Mouse (Mus musculus) CH12.LX (cell line): ENCODE data around the gene Hacl1. TPM values are rescaled to one million over a fixed set of nuclear protein-coding genes. Genes with fewer than 3 reads are reported as not detected.

Experiments
- DNase-seq: peaks from one replicate; pipeline ENCODE4 v3.0.0-alpha.2; 2013; ENCODE audit errors: extremely low read depth
- H3K27ac ChIP-seq: 2 replicates; pipeline ENCODE4 v1.5.1; 2012; ENCODE audit warnings: low read depth, mild to moderate bottlenecking, control low read depth, moderate library complexity; ENCODE audit not compliant: insufficient read depth
- H3K27me3 ChIP-seq: replicated peaks from 2 replicates; pipeline ENCODE3; 2012; ENCODE audit warnings: inconsistent platforms
- H3K36me3 ChIP-seq, 2 experiments: replicated peaks in 1 of 2; 2 replicates each; pipeline versions ENCODE3 to v1.6.1; 2012; ENCODE audit warnings: inconsistent platforms in 1 of 2, low read length in 1 of 2, mild to moderate bottlenecking in 1 of 2, mixed read lengths in 1 of 2, moderate library complexity in 1 of 2; ENCODE audit not compliant: control insufficient read depth in 1 of 2, insufficient read depth in 1 of 2
- H3K4me1 ChIP-seq, 2 experiments: 2 replicates each; pipeline ENCODE4 v1.6.1; 2012; ENCODE audit warnings: inconsistent platforms in 1 of 2, moderate library complexity in 1 of 2; ENCODE audit not compliant: insufficient read depth in 2 of 2, control insufficient read depth in 1 of 2
- H3K4me2 ChIP-seq: 2 replicates; pipeline ENCODE4 v1.6.1; 2012; ENCODE audit warnings: low read depth, mild to moderate bottlenecking, control low read depth; ENCODE audit not compliant: poor library complexity, insufficient read depth, severe bottlenecking
- H3K4me3 ChIP-seq, 3 experiments: fragments of 150-350 bp in 1 of 3; sonication (generic) in 1 of 3; replicated peaks in 1 of 3; 2 replicates each; pipeline versions ENCODE3 to v1.5.1; 2011 to 2012; ENCODE audit warnings: low read depth in 2 of 3, low read length in 2 of 3, mild to moderate bottlenecking in 2 of 3, moderate library complexity in 2 of 3, control low read depth in 1 of 3, improper control_type of control experiment in 1 of 3, inconsistent platforms in 1 of 3, mixed read lengths in 1 of 3; ENCODE audit not compliant: poor library complexity in 1 of 3
- H3K79me2 ChIP-seq: replicated peaks from 2 replicates; pipeline ENCODE4 v1.6.1; 2012; ENCODE audit warnings: mild to moderate bottlenecking, moderate library complexity; ENCODE audit not compliant: control insufficient read depth, poor library complexity, insufficient read depth, severe bottlenecking; ENCODE audit errors: extremely low read depth
- H3K9ac ChIP-seq: 2 replicates; pipeline ENCODE4 v1.6.1; 2012; ENCODE audit warnings: low read depth, mild to moderate bottlenecking, control low read depth, moderate library complexity; ENCODE audit not compliant: insufficient read depth
- H3K9me3 ChIP-seq: replicated peaks from 2 replicates; pipeline ENCODE3; 2012; ENCODE audit warnings: low read length, inconsistent platforms, mixed read lengths
- BHLHE40 ChIP-seq: IDR thresholded peaks from 2 replicates; pipeline ENCODE4 v1.6.1; 2011; ENCODE audit warnings: mild to moderate bottlenecking, low read depth, low read length, improper control_type of control experiment
- CHD1 ChIP-seq: IDR thresholded peaks from 2 replicates; pipeline ENCODE4 v1.6.1; 2012; ENCODE audit warnings: low read depth, low read length, improper control_type of control experiment, inconsistent platforms
- CHD2 ChIP-seq: IDR thresholded peaks from 2 replicates; pipeline ENCODE4 v1.6.1; 2011; ENCODE audit warnings: low read length, improper control_type of control experiment
- EP300 ChIP-seq: IDR thresholded peaks from 2 replicates; pipeline ENCODE4 v1.6.1; 2011; ENCODE audit warnings: low read length, improper control_type of control experiment
- IRF4 ChIP-seq: IDR thresholded peaks from 2 replicates; pipeline ENCODE4 v1.6.1; 2014; ENCODE audit warnings: low read depth, mild to moderate bottlenecking, inconsistent platforms, low read length, improper control_type of control experiment
- JUN ChIP-seq: IDR thresholded peaks from 2 replicates; pipeline ENCODE4 v1.6.1; 2011; ENCODE audit warnings: low read depth, mild to moderate bottlenecking, low read length, improper control_type of control experiment, moderate library complexity; ENCODE audit not compliant: insufficient read depth
- JUND ChIP-seq: conservative IDR thresholded peaks from 2 replicates; pipeline ENCODE4 v1.6.1; 2011; ENCODE audit warnings: low read depth, low read length, improper control_type of control experiment
- KAT2A ChIP-seq: IDR thresholded peaks from 2 replicates; pipeline ENCODE4 v1.6.1; 2012; ENCODE audit warnings: low read length, improper control_type of control experiment, inconsistent platforms; ENCODE audit not compliant: insufficient replicate concordance
- MAX ChIP-seq: IDR thresholded peaks from 2 replicates; pipeline ENCODE4 v1.6.1; 2011; ENCODE audit warnings: low read length, improper control_type of control experiment
- MEF2A ChIP-seq: IDR thresholded peaks from 2 replicates; pipeline ENCODE4 v1.6.1; 2014; ENCODE audit warnings: low read depth, mild to moderate bottlenecking, inconsistent platforms, low read length, improper control_type of control experiment, borderline replicate concordance
- MXI1 ChIP-seq: IDR thresholded peaks from 2 replicates; pipeline ENCODE4 v1.6.1; 2011; ENCODE audit warnings: mild to moderate bottlenecking, low read depth, low read length, improper control_type of control experiment
- NRF1 ChIP-seq: IDR thresholded peaks from 2 replicates; pipeline ENCODE4 v1.6.1; 2014; ENCODE audit warnings: low read depth, mild to moderate bottlenecking, inconsistent platforms, low read length, improper control_type of control experiment, moderate library complexity
- POLR2AphosphoS2 ChIP-seq: IDR thresholded peaks from 2 replicates; pipeline ENCODE4 v1.6.1; 2011; ENCODE audit warnings: low read depth, low read length, improper control_type of control experiment
- SIN3A ChIP-seq: IDR thresholded peaks from 2 replicates; pipeline ENCODE4 v1.6.1; 2012; ENCODE audit warnings: low read length, improper control_type of control experiment, inconsistent platforms
- TBP ChIP-seq: conservative IDR thresholded peaks from 2 replicates; pipeline ENCODE4 v1.6.1; 2011; ENCODE audit warnings: low read depth, low read length, improper control_type of control experiment
- TCF12 ChIP-seq: IDR thresholded peaks from 2 replicates; pipeline ENCODE4 v1.6.1; 2014; ENCODE audit warnings: low read depth, mild to moderate bottlenecking, inconsistent platforms, low read length, improper control_type of control experiment
- UBTF ChIP-seq: IDR thresholded peaks from 2 replicates; pipeline ENCODE4 v1.6.1; 2012; ENCODE audit warnings: low read depth, mild to moderate bottlenecking, inconsistent platforms, low read length, improper control_type of control experiment, moderate library complexity
- USF1 ChIP-seq: IDR thresholded peaks from 2 replicates; pipeline ENCODE4 v1.6.1; 2014; ENCODE audit warnings: low read depth, mild to moderate bottlenecking, inconsistent platforms, low read length, improper control_type of control experiment
- USF2 ChIP-seq: conservative IDR thresholded peaks from 2 replicates; pipeline ENCODE4 v1.6.1; 2011; ENCODE audit warnings: low read depth, low read length, improper control_type of control experiment
- ZKSCAN1 ChIP-seq: IDR thresholded peaks from 2 replicates; pipeline ENCODE4 v1.6.1; 2012; ENCODE audit warnings: low read depth, inconsistent platforms, low read length, improper control_type of control experiment, borderline replicate concordance
- ZNF384 ChIP-seq: IDR thresholded peaks from 2 replicates; pipeline ENCODE4 v1.6.1; 2012; ENCODE audit warnings: low read depth, low read length, improper control_type of control experiment, inconsistent platforms
- dilution Hi-C: fragments of 300-500 bp; cut with MboI; formaldehyde crosslinking; loops from 2 replicates; pipeline ENCODE4 v1.14.3; 2020; ENCODE audit warnings: low sequenced_read_pairs; ENCODE audit not compliant: extremely low pct_unique_long_range_greater_than_20kb, extremely low pct_ligation_motif_present
- in situ Hi-C: fragments of 300-500 bp; cut with MboI; formaldehyde crosslinking; loops from 3 replicates; pipeline ENCODE4 v1.14.3; 2019; ENCODE audit warnings: low sequenced_read_pairs, low pct_ligation_motif_present, low pct_unique_long_range_greater_than_20kb, mixed read lengths
- polyA plus RNA-seq: library from polyadenylated mRNA; unstranded; fragments of >175 nt; gene quantifications from 2 replicates; pipeline ENCODE4 v1.2.1, GENCODE M21; 2012; ENCODE audit warnings: low read depth; ENCODE audit not compliant: insufficient read length
- total RNA-seq, 2 experiments: library from RNA; depleted of rRNA; stranded (reverse); fragments of 300-350 nt in 1 of 2; fragments of >200 nt in 1 of 2; gene quantifications; 2 replicates each; pipeline ENCODE4 v1.2.3; 2012 to 2014

Gene Hacl1
- total and polyA plus RNA-seq, 3 experiments: 13.6 to 22.6 (median 20.2) TPM

GRCm38 (mm10) chr14:31680656-31681055 is 39.6 kb upstream of the Hacl1 start:
- Histone ChIP-seq H3K79me2 (no peaks in the 10 kb centered on the region), H3K4me3 (no peak overlapping the region), H3K27me3 (no peaks in the 10 kb centered on the region), H3K9me3 (no peaks in the 10 kb centered on the region), H3K9ac (no peak overlapping the region; the same call in 1 of the 2 replicates), H3K4me2 (peak overlapping the region; percentile 53; the same call in 1 of the 2 replicates), H3K36me3 (no peaks in the 10 kb centered on the region), H3K27ac (no peak overlapping the region; the same call in 1 of the 2 replicates), H3K4me1 (peaks cover 21 to 51% of the 10 kb centered on the region in 2 experiments)
- TF ChIP-seq IRF4 (peak; percentile 63; the same call in 1 of the 2 replicates), BHLHE40 (no peak), JUND (no peak), EP300 (peak; percentile 37; the same call in 1 of the 2 replicates), ZNF384 (no peak), SIN3A (0 out of 2 replicates have a peak, but pooled peaks have one; percentile 34), USF1 (no peak), MEF2A (peak; percentile 16; the same call in 1 of the 2 replicates)
- in situ Hi-C loops (no loop called here), dilution Hi-C loops (no loop called here)
- no peak for DNase-seq

DNA sequence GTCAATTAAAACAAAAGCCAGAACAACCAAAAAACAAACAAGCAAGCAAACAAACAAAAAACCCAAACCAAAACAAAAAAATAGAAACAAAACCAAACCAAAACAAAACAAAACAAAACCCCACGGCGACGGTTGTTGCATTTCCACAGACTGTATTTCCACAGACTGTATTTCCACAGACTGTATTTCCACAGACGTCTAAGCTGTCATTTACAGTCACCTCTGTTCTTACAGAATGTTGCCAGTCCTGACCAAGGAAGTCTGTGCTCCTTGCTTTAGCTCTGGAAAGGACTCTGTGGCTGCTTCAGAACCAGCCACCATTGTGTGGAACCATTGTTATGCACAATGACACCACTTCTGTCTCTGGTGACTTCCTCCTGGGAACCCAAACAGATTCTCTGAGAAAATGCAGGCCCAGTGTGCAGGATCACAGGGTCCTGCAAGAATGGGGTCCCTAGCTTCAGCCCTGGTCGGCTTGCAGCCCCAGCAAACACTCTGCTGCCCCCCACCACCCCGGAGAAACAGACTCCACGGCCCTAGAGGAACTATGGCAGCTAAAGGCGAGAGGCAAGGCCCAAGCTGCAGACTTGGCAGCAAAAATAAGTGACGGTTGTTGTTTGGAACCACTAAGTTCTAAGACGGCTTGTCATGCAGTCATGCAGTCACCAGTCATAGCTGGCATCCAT is 30.7 kb upstream of the Hacl1 start:
- Histone ChIP-seq H3K4me2 (no peak overlapping the region), H3K4me1 (peaks cover 20 to 41% of the 10 kb centered on the region in 2 experiments), H3K9me3 (peaks cover 6% of the 10 kb centered on the region), H3K79me2 (no peaks in the 10 kb centered on the region), H3K36me3 (peaks cover 8 to 20% of the 10 kb centered on the region in 2 experiments), H3K27ac (no peak overlapping the region), H3K4me3 (no peak overlapping the region), H3K27me3 (no peaks in the 10 kb centered on the region), H3K9ac (no peak overlapping the region)
- TF ChIP-seq UBTF: no peak
- TF ChIP-seq CHD1: no peak
- TF ChIP-seq JUN: no peak
- TF ChIP-seq NRF1: no peak
- no peak for TF ChIP-seq MAX
- no peak for TF ChIP-seq MEF2A
- TF ChIP-seq TBP: no peak
- no peak for TF ChIP-seq CHD2
- TF ChIP-seq USF2: no peak
- no peak for TF ChIP-seq ZKSCAN1
- no peak for TF ChIP-seq TCF12
- TF ChIP-seq POLR2AphosphoS2: no peak
- TF ChIP-seq KAT2A: no peak
- no peak for TF ChIP-seq MXI1
- TF ChIP-seq ZNF384: no peak
- dilution Hi-C loops: no loop called here
- in situ Hi-C loops: no loop called here
- DNase-seq: no peak
